Mouse (Mus musculus): Measurements from ENCODE around the gene Chst8.
A peak's percentile ranks its signal among the peaks of the same experiment; 100 is the strongest.

Chst8 gene

GRCm38 (mm10) chr7:34659386-34660085, 153.0 kb downstream of the Chst8 start:
- no peak for DNase-seq

- DNase-seq: no peak
Observed at GRCm38 (mm10) chr7:34656632-34657031, 155.9 kb downstream of the Chst8 start, which contains the start of gene Kctd15. Gene Kctd15 (minus strand): TSS chr7:34656732.

- DNase-seq: peak; percentile 83
Observed at GRCm38 (mm10) chr7:34655086-34655839, 157.2 kb downstream of the Chst8 start.

DNA sequence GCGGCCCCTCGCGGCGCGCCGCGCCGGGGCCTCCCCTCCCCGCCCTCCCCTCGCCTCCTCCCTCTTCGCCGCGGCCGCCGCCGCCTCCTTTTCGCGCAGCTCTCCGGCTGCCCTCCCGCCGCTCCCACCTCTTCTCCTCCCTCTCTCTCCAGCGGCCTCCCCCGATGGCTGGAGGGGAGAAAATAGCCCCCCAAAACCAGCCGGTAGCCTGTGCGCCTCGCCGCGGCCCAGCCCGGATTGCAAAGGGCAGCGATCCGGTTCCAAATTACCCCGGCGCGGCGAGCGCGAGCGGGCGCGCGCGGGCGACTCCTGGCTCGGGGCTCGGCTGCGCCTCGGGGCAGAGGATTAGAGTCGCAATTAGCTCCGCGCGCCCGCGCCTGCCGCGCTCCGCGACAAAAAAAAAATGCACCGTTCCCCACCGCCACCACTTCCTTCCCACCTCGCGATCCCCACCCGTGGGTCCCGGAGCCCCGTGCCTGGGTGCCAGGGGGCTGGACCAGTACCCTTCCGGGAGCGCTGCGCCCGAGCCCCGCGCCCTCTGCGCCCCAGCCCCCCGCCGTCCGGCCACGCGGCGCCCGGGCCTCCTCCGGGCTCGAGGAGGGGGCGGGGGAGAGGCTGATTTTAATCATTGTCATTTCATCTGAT, 157.9 kb downstream of the Chst8 start:
- no peak for DNase-seq

- no peak for DNase-seq
Observed at GRCm38 (mm10) chr7:34653731-34654440, 158.6 kb downstream of the Chst8 start.

GRCm38 (mm10) chr7:34652751-34653502, 159.6 kb downstream of the Chst8 start:
- DNase-seq: no peak

DNA sequence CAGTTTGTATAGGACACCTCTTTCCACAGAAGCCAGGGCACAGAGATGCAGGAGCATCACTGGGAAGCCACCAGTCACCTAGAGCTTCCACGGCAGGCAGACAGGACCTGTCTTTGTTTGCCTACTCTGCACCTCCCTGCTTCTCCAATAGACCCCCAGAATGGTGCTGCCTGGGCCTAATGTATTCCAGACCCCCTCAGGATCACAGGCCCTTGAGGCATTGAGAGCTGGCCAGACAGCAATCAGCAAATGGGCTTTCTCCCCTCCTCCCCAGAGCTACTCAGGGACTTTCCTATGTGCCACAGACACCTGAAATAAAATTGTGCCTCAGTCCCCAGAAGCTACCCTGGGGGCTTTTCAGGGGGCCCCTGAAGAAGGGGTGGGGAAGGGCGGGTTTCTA, 161.1 kb downstream of the Chst8 start:
- no peak for DNase-seq

DNA sequence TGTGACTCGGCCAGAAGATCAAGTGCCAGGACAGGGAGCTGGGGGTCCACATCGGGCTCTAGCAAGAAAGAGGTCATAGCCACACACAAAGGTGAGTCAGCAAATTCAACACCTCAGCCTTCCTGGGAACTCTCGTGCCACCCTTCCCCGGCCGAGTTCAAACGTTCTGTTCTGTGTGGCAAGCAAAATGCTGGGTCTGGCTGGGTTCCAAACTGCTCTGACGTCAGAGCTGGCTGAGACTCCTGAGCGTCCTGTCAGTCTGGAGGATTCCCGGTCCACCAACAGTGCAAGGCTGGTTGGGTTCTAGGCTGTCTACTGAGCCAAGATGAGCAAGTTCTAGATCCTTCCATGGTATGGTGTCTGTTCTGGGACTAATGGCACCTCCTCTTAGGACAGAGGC, 165.5 kb downstream of the Chst8 start:
- no peak for DNase-seq

- no peak for DNase-seq
Observed at GRCm38 (mm10) chr7:34646144-34646795, 166.2 kb downstream of the Chst8 start.

DNA sequence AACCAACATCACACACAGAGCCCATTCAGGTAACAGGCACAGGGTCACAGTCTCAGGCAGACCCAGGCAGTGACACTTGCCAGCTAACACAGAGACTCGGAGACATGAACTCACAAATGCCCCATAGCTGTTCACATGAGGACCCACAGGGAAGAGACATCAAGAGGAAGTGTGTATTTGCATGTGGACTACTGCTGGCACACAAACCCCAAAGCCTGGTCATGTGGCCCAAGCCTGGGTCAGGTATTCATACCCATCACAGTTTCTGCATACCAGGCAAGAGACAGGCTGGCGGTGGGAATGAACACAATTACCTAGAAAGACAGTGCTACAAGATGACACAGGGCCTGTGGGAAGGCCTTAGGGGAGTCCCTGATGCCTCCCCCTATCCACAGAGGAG, 166.9 kb downstream of the Chst8 start:
- no peak for DNase-seq

DNA sequence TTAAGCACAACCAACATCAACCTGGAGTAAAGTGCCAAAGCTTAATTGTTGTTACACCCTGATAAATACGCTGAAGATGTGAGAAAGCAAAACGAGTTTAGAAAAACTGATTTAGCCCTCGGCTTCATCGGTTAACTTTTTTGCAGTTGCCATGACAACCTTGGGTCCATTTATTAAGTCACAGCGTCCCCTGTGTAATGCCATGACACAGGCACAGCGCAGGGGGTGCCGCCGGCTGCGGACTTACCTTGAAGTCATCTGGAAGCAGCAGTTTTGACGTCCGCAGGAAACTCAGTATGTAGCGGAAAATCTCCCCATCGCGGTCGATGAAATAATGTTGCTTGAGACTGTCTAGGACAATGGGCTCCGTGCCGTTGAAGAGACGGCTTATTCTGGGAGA, 167.9 kb downstream of the Chst8 start:
- no peak for DNase-seq

DNA sequence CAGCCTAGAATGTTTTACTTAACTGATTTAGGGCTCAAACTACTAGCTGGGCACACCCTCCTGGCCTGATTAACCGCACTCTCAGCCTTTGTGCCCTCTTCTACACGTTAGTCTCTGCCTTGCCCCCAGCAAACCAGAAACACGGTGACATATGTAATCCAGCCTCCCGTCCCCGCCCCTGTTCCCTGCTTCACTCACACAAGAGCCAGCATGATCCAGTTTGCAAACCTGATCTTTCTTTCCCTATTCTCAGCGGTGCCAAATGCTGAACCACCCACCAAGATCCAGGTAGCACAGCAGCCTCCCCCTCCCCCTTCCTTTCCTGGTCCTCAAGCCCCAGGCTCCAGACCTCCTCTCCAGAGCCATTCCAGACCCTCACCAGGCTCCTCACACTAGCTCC, 169.2 kb downstream of the Chst8 start:
- no peak for DNase-seq

DNA sequence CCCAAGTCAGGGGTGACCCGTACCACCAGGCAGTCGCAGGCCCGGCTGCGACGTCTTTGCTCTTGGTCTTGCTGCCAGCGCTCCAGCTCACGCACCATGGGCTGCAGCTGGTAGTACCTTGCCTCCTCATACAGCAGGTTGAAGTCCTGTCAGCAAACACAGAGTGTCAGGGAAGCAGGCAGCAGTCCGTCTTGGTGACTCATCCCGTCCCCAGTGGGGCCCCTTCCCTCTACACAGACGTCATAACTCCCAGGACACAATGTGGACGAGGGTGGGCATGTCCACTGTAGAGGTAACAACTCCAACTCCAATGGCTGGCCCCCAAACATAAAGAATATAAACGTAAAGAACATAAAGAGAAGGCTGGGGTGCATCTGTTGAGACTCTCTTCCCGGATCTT, 170.5 kb downstream of the Chst8 start:
- no peak for DNase-seq

DNA sequence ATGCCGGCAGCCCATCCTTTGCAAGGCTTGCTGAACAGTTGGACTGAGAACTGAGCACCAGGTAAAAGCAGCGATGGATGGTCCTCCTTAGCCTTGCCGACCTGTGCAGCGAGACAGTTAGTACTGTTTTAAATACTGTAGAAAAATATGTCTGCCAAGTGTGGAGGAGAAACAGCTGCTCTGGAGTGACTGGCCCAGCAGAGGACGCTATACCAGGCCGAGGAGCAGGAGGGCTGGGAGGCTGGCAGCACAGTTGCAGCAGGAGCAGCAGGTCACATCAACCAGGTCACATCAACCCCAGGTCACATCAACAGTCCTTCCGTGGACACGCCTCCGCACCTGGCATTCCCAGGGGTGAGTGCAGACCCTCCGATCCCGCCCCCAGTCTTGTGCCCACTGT, 172.7 kb downstream of the Chst8 start:
- no peak for DNase-seq

DNA sequence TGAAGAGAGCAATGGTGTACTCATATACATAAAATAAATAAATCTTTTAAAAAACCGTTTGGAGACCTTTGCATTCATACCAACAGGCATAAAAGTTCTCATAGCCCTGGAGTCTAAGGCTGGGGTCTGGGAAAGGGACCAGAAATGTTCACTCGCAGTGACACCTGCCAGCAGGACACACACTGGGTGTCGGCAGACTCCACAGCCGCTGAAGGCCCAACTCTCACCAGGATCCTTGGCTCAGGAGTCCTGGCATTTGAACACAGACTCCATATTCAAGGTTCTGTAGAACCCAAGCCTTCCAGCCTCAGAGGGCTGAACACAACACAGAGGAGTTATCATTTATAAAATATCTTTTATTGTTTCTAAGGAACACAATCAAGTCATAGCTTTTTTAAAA, 175.8 kb downstream of the Chst8 start:
- DNase-seq: no peak

GRCm38 (mm10) chr7:34632966-34633742, 179.4 kb downstream of the Chst8 start:
- DNase-seq: no peak

DNA sequence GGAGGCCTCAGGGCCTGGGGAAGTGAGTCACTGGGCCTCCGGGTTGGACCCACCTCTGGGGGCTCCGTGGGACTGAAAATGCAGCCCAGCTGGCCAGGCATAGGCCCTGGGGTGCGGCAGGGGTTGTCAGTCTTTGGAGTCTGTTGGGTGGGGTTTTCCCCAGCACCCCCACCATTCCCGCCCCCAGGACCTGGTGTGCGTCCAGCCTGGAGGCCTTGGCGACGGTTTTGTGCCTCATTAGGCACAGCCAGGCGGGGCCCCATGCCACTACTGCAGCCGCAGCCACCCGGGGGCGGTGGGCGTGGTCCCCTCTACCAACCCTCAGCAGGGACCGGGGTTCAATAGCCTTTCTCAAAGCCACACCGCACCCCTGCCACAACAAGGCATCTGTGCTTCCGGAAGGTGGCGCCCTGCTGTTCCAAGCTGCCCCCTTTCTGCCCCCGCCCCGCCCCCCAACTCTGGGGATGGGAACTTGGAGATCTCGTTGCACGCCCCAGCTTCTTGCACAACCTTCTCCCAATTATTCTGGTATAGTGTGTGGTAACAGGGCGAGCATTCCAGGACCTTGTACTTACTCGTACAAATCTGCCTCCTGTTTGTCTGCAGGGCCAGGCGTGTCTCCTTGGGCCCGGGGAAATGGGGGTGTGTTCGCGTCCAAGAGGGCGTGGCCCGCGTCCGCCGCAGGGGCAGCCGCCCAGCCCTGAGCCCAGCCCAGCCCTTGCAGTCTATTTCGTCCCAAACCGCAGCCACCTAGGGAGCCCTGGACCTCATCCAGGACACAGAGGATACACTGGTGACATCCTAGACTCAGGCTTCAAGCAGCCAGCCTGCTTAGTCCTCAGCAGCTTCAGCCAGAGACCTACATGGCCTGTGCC, 182.1 kb downstream of the Chst8 start:
- peak; percentile 63 for DNase-seq

DNA sequence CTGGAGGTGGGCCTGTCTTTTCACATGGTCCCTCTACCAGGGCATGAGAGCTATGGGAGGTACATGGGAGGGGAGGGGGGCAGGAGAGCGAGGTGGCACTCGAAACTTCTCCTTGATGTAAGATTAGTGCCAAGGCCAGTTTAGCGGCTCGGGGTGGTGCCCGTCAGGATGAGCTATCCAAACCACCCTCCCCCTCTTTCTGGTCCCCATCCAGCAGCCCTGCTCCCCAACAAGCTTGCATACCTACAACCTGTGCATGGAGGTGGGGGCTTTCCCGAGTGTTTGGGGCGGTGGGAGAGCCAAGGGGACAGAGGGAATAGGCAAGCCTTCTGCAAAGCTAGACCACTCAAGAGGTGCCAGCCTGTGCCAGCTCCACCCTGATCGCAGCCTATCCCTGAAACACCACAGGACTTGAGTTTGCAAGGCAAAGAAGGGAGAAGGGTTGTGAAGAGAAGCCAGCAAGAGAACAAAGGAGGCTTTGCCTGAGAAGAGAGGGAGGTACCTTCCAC, 182.8 kb downstream of the Chst8 start:
- DNase-seq: no peak

All from layer of hippocampus, adult 9-11 months (tissue).